Mouse (Mus musculus) ovary, adult 18-20 months (tissue): ENCODE measurements at regions not wholly inside any gene's neighbourhood (a gene's known extent, or its start where the extent isn't known, plus 50 kb on each side); places are given as distances from the start of the nearest gene placed in this dataset.

Experiments
- DNase-seq: peaks from one replicate; pipeline ENCODE4 v3.0.0; 2022; ENCODE audit warnings: low spot score, mixed read lengths

- DNase-seq, result peak; percentile 3
Measured at GRCm38 (mm10) chr10:48322558-48322957, 1466.0 kb downstream of the Grik2 start.
